Mouse (Mus musculus) ZHBTc4 (cell line): ENCODE results near the gene Rnasek.

Experiments
- DNase-seq: peaks from one replicate; pipeline ENCODE4 v3.0.0-alpha.2; 2011; ENCODE audit warnings: low read depth, low spot score

Gene Rnasek

DNA sequence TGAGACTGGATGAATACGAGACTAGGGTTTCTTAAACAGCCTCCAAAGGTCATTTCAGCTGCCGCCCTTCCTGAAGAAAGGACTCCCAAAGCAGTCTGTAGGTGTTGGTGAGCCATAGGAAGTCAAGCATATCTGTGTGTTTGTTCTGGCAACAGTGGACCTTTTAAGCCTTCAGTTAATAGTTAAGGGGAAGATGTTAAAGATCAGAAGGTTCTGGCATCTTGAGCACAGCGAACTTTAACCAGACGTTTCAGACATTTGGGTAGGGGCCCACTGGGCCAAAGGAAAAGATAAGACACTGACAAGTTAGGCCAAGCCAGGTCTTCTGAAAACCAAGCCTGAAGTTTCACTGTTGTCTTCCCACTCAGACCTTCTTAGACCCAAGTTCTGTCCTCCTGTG is 21.6 kb downstream of the Rnasek start:
- DNase-seq, result no peak

DNA sequence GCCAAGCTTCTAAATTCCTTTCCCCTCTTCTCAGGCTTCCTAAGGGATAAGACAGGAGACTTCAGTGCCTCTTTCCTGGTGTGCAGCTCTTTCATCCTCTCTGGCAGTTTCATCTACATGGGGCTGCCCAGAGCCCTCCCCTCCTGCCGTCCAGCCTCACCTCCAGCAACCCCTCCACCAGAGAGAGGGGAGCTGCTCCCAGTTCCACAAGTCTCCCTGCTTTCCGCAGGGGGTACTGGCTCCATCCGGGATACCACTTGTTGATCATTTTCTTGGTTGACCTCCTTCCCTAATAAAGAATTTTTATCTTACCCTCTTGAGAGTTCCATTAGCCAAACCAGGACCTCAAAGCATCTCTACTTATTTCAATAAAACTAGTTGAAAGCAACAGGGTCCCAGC is 23.5 kb downstream of the Rnasek start:
- DNase-seq, result no peak

DNA sequence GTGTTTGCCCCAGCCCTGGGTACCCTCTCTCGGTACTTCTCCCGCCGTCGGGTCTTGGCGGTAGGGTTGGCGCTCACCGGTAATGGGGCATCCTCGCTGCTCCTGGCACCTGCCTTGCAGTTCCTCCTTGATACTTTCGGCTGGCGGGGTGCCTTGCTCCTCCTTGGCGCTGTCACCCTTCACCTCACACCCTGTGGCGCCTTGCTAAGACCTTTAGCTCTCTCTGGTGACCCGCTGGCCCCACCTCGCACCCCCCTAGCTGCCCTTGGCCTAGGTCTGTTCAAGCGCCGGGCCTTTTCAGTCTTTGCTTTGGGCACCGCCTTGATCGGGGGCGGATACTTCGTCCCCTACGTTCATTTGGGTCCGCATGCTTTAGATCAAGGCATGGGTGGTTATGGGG is 24.3 kb downstream of the Rnasek start:
- peak; percentile 25 for DNase-seq

DNA sequence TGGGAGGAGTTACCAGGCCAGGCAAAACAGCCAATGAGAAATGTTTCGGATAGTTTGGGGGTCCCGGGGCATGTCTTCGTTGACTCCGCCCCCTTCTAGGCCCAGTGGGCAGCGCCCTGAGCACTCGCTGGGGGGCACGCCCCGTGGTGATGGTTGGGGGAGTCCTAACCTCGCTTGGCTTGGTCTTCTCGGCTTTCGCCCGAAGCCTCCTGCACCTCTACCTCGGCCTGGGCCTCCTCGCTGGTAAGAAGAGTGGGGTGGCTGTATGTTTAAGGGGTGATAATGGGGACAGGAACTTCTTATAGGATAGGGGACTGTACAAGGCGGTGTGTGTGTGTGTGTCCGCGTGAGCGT is 24.8 kb downstream of the Rnasek start:
- peak; percentile 32 for DNase-seq

DNA sequence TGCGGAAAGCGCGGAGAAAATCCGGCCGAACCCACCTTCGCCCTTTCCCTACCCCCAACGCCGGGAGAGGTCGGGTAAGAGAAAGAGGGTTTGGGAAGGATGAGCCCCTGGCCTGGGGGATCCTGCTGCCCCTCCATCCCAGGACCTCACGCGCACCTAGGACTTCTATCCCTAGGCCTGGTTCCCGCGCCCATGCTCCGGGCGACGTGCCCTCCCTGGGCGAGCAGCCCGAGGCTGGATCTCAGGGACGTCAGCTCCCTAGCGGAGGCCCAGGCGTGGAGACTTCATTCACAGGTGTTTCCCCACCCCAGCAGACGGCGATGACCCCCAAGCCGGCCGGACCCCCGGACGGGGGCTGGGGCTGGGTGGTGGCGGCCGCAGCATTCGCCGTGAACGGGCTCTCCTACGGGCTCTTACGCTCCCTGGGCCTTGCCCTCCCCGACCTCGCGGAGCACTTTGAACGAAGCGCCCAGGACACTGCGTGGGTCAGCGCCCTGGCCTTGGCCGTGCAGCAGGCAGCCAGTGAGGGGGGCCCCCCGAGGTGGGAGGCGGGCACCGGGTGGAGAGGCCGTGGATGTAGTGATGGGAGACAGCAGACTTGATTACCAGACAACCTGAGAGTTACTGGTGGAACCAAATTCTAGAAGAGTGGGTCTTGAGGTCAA is 25.3 kb downstream of the Rnasek start:
- DNase-seq, result no peak

DNA sequence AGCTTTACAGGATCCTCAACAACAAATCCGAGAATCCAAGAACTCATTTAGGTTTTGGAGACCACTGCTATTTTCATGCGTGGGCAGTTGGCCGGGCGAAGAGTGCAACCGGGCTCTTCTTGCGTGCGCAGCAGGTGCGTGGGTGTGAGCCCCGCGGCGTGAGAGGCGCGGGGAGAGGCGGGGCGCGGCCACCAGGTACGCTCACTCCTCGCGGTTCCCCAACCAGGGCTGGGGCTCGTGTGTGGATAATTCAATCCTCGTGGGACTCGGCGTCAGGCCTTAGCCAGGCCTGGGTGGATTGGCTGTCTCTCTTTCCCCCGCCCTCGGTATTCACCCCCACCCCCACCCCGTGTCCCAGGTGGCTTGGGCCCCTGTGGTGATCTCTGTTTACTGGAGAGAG is 25.9 kb downstream of the Rnasek start:
- DNase-seq, result peak; percentile 39

DNA sequence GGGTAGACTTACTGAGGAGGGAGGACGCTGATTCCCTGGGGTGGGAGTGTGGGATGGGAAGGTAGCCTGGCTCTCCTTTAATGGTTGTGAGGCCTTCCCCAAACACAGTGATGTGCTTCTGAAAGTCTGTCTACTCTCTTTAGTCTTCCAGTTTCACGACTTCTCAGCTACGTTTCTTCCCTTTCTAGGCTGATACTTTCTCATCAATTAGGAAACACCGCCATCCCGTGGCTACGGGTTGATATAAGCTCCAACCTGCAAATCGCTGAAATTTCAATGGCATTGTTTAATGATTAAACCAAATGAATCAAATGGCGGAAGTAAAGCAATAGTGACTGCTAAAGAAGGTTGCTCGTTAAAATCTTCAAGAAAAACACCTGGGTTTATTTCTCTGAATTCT is 26.7 kb downstream of the Rnasek start:
- DNase-seq, result peak; percentile 68

DNA sequence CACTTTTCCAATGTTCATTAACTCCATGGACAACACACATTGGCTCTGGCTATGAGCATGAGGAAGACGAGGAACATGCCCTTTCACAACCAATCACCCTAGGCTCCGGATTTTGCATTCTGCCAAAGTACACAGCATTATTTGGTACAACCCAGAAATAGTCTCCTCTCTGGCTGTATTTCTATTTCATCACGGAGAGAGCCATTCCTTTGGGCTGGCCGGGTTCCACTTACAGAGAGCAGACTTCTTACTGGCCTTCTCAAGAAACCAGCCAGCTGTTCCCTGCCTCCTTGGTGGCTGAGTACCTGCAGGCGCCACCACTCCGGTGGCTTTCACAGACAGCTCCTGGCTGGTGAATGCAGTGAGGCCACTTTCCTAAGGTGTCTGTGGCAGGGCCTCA is 27.2 kb downstream of the Rnasek start, which contains the start of gene Slc16a11:
Gene Slc16a11, plus strand, starts transcription at position 330 of the 400 bp plus-strand sequence.
- DNase-seq, result no peak

DNA sequence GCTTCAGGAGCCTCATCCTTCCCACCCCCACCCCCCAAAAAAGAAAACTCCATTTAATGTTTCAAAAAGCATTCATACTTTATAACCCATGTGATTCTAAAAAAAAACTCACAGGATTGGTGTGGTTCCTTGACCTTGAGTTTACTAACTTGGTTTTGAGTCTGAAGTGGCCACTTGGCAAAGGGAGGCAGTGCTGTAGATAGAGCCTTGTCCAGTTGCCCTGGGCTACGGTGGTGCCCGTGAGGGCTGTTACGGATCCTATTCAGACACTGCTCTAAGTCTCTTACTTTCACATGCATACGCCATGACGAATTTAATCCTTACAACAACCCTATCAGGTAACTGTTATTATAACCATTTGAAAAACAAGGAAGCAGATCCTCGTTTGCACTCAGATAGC is 27.7 kb downstream of the Rnasek start:
- no peak for DNase-seq

DNA sequence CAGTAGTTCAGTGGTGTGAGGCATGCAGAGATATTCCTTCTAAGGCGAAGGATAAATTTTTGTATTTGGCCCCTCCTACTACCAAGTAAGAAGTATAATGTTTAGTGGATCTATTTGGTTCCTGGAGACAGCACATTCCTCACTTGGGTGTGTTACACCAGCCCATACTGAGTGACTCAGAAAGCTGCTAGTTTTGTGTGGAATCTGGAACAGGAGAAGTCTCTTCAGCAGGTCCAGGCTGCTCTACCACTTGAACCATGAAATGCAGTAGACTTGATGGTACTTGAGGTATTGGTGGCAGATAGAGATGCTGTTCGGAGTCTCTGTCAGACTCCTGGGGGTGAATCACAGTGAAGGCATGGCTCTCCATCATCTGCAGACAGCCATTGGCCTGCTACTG is 29.0 kb downstream of the Rnasek start:
- DNase-seq, result no peak

DNA sequence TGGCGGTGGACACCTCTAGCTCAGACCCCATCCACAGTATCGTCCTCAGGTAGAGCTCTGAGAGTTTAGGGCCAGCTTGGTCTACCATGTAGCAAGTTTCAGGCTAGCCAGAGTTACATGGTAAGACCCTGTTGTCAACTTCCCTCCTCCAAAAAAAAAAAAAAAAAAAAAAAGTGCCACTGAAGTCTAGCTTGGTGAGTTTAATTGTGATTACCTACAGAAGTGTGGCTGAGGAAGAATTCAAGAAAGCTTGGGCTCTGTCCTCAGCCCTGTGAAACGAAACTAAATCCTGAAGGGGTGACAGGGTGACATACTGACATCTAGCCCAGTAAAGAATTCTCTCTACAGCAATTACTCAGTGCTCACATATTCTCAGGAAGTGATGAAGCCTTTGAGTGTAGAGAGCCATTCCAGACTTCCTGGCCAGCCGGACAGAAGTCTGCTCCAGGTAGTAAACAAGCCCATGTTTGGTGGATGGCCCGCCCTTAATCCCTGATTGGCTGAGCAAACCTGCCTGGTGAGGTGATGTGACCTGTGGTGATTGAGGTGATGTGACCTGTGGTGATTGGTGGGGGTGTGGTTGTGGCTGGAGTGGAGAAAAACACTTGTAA is 30.8 kb downstream of the Rnasek start:
- DNase-seq, result no peak

DNA sequence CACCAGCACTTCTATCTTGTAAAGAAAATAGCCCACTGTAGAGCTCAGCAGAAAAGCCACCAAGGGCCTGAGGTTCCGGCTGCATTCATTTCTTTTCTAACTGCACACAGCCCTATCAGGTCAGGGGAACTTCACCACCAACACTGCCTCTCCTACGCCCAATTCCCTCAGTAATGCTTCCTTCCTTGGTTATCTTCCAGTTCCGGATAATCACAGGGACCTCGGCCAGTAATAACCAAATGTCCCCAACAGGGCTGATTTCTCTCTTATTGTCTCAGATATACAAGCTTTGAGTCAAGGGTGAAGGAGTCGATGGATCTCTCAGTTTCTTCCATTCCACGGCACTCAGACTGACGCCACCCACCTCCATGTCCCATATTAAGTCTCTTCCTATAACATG is 32.4 kb downstream of the Rnasek start:
- no peak for DNase-seq

DNA sequence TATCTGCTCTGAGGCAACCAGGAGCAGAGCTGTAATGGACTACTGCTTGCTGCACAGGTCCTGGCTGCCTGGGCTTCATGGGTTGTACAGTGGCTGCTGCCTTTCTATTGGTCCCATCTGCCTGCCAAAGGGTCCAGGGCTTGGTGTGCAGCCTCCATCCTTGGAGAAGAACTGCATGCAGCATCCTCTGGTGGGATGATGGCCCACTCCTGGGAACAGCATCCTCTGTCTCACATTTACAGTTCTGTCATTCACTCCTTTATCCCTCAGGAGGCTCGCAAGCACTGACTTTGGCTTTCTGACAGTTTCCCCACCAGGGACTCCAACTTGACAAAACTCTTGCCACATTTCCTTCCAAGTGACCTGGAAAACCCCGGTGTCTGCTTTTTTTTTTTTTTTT is 32.8 kb downstream of the Rnasek start:
- DNase-seq, result no peak

DNA sequence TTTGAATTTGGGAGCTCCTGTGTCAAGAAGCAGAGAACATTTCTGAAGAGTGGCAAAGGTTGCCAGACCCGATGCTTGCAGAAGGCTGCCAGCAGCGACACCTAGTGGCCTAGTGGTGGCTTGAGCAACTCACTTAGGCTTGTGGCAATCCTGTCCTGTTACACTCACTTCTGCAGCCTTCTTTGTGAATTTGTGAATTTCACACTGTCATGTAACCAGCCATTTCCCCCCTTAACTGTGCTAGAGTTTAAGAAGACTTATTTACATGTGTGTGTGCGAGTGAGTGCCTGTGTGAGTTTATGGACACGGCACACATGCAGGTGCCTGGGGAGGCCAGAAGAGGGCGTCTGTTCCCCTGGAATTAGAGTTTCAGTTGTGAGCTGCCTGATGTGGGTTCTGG is 38.0 kb downstream of the Rnasek start:
- DNase-seq, result peak; percentile 86

DNA sequence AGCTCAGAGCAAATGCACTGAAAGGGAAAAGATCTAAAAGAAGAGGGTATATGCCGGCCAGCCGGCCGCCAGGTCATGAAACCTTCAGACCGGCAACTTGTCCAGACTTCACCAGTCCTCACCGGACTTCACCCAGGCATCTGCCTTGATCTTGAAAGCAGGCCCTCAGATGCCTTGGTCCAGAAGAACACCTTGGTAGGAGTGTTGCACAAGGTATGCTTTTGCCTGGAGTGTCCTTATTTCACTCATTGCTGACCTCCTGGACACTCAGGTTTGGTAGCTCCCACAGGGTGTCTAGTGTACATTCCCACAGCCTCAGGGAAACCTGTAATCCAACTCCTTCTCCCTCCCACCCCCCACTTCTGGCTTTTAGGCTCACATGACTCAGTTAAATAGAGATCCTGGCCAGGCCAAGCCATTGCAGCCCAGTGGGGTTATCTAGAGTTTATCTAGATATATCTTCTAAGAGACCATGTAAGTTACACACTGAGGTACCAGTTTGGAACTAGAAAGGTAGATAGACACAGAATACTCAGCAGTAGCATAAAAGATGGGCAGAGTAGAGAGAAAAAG is 39.5 kb downstream of the Rnasek start:
- no peak for DNase-seq

DNA sequence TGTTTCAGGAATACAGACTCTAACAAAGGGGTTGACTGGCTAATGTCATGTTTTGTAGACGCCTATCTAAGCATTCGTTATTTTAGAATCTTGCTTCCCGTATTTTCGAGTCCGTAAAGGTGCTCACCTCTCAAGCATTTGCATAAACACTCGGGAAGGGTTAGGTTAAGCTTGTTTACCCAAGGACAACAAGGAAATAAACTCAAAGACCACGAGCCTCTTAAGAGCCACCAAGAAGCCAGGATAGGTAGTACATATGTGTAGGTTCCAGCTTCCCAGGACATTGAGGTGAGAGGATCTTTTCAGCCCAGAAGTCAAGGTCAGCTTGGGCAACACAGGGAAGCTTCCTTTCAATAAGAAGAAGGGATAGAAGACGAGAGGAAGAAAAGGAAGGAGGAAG is 40.5 kb downstream of the Rnasek start:
- DNase-seq, result no peak

DNA sequence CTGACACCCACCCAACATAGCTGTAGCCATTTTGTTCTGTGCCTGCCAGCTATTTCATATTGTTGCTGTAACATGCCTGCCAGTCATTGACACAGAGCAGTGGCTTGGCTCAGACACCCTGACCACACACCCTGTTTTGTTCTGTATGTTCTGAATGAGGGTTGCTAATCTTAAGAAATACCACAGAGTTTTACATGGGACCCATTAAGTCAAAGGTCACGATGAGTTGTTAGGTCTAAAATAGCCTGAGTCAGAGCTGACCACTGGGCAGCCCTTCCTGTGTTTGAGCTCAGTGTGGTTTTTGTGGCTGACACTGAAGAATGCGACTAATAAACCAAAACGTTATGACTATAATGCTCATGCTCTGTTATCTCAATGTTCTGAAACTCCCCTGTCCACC is 41.3 kb downstream of the Rnasek start:
- no peak for DNase-seq

DNA sequence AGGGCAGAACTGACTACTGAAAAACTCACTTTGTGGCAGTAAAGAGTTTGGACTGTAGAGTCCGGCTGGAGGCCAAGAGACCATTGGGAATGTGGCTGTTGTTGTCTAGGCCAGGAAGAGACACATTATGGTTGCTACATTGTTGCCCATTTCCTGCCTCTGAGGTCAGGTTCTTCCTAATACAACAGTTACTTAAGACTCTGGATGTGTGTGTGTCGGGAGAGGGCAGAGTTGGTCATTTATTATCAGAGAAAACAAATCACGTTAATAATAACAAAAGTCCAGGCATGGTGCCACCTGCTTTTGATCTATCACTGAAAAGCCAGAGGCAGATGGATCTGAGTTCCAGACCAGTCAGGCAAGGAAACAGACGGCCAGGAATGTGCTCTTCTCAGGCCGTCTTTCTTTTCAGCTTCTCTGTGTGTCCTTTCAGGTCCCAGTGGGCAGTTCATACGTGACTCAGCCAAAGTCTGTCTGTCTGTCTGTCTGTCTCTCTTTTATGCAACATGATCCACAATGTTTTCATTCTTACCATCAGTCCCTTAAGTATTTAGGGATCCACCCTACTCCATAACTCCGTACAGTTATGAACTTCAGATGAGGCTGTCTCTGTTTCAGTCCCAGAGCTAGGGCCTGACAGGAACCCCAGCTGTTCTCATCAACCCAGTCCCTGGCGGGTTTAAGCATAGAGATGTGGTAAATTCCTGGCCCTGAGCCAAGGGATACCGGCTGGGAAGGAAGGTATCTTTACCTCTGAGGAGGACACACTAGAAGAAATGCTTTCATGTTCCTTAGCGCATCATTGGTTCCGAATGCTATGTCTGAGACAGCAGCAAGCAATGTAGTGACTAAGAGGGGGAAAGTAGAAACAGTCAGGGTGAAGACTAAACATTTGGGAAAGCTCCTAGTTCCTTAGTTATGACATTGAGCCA is 46.0 kb downstream of the Rnasek start:
- DNase-seq, result no peak

DNA sequence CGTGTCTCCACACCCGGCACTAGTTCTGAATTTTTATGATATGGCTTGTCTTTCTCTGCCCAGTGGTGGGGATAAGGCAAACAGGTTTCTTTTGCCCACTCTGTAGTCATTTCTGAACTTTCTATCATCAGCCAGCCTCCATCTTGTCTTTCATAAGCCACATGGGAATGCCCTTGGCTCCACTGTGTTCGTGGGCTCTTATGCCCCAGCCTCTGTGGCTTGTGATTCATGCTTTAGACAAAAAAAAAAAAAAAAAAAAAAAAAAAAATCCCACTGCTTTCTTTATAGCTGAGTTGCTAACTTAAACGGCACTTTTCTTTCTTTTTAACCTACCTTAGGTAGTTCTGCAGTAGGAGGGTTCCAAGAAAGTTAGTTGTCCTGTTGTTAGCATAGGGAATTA is 47.5 kb downstream of the Rnasek start:
- no peak for DNase-seq

DNA sequence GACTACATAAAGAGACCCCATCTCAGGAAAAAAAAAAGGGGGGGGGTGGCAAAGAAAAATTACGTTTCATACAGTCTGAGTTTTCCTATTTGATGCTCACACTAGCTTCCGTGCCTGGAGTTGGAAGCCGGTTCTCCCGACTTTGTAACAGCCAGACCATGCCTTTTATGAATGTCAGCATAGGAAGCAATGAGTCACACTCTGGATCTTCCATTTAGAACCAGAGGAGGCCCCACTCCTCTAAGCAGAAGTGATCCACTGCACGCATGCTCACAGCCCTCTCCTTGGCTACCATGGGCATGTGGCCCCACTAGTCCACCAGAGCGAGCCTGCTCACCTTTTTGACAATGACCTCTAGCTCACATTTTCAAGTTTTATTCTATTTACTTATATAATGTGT is 48.5 kb downstream of the Rnasek start:
- no peak for DNase-seq

DNA sequence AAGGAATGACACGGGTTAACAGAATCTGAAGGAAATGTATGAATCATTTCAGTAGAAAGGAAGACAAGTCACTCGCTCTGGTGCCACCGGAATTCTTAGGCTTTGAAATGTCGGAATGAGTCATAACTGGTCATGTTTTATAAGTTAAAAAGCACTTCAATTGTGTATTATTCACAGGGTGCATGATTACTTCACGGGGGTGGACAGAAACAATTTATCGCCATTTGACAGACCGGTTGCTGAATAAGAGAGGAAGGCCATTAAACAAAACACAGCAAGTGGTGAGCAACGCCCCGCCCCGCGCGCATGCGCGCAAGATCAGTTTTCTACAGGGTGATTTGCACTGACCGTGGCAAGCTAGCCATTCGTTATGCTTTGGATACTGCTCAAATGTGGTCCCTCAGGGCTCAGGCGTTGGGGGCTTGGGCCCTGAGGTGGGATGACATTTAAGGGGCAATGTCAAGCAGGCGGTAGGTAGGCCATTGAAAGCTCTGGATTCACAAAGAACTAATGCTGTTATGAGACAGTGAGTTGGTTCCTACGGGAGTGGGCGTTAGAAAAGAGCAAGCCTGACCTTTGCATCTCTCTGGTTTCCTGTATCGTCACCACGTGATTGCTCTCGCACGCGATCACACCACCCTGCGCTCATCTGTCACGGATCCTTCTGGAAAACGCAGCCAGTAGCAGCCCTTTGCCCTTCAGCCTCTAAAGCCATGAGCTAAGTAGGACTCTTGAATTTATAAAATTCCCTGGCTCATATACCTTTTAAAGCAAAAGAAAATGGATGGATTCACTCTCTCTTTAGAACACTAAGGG is 50.1 kb downstream of the Rnasek start:
- DNase-seq, result peak; percentile 40
